Mouse (Mus musculus) erythroid progenitor cell, adult 5-6 weeks (primary cell): ENCODE results near the gene Shmt2. TPM values are rescaled to one million over a fixed set of nuclear protein-coding genes. Genes with fewer than 3 reads are reported as not detected.

Source experiments
- ATAC-seq: replicated peaks from 2 replicates; pipeline ENCODE4 v1.8.0; 2016; ENCODE audit warnings: moderate number of reproducible peaks, mild to moderate bottlenecking, moderate TSS enrichment, inconsistent platforms; ENCODE audit not compliant: poor library complexity, low FRiP score, severe bottlenecking
- total RNA-seq, 2 experiments: library from RNA; stranded (forward) in 1 of 2; stranded (reverse) in 1 of 2; fragments of 150-400 nt in 1 of 2; fragments of 186-747, 209-891 nt in 1 of 2; gene quantifications; 2 replicates each; pipeline versions ENCODE4 v1.2.3 to v1.2.4; 2015 to 2017; ENCODE audit warnings: low replicate concordance in 2 of 2

Gene Shmt2
- total RNA-seq, 2 experiments from 2014 or later = 17.2 to 24.8 TPM

GRCm38 (mm10) chr10:127536586-127537314 is 14.5 kb upstream of the Shmt2 start:
- no peak for ATAC-seq

GRCm38 (mm10) chr10:127534929-127535384 is 12.7 kb upstream of the Shmt2 start:
- ATAC-seq = no peak

- ATAC-seq = no peak
Measured at GRCm38 (mm10) chr10:127534036-127534928, 12.0 kb upstream of the Shmt2 start, which contains the start of gene Nxph4. Gene Nxph4 (minus strand): TSS chr10:127534559.

GRCm38 (mm10) chr10:127531548-127531947 is 9.3 kb upstream of the Shmt2 start:
- no peak for ATAC-seq

GRCm38 (mm10) chr10:127530945-127531344 is 8.7 kb upstream of the Shmt2 start:
- ATAC-seq = no peak

GRCm38 (mm10) chr10:127527481-127527880 is 5.2 kb upstream of the Shmt2 start:
- no peak for ATAC-seq

- ATAC-seq = no peak
Measured at GRCm38 (mm10) chr10:127526681-127527080, 4.4 kb upstream of the Shmt2 start.

GRCm38 (mm10) chr10:127526048-127526447 is 3.8 kb upstream of the Shmt2 start:
- ATAC-seq = no peak

- no peak for ATAC-seq
Measured at GRCm38 (mm10) chr10:127524646-127525255, 2.5 kb upstream of the Shmt2 start.

- peak; percentile 59 for ATAC-seq
Measured at GRCm38 (mm10) chr10:127521611-127522080, 598 bp downstream of the Shmt2 start.

GRCm38 (mm10) chr10:127520714-127521357 is 1.4 kb downstream of the Shmt2 start:
- no peak for ATAC-seq

GRCm38 (mm10) chr10:127519903-127520713 is 2.1 kb downstream of the Shmt2 start:
- no peak for ATAC-seq

GRCm38 (mm10) chr10:127519041-127519701 is 3.1 kb downstream of the Shmt2 start:
- ATAC-seq = no peak

GRCm38 (mm10) chr10:127517941-127518340 is 4.3 kb downstream of the Shmt2 start:
- ATAC-seq = no peak

- ATAC-seq = no peak
Measured at GRCm38 (mm10) chr10:127516576-127517260, 5.5 kb downstream of the Shmt2 start.

GRCm38 (mm10) chr10:127515983-127516459 is 6.2 kb downstream of the Shmt2 start:
- no peak for ATAC-seq

GRCm38 (mm10) chr10:127515271-127515982 is 6.8 kb downstream of the Shmt2 start:
- ATAC-seq = no peak
